Mouse (Mus musculus) ES-Bruce4 (cell line): Measurements from ENCODE around the gene Cib3.

ENCODE experiments used
- EP300 ChIP-seq: IDR thresholded peaks from 2 replicates; pipeline ENCODE4 v1.6.1; 2011; ENCODE audit warnings: low read depth, low read length; ENCODE audit not compliant: insufficient read depth
- POLR2A ChIP-seq: IDR thresholded peaks from one replicate; pipeline ENCODE4 v1.8.1; 2011; ENCODE audit warnings: low read length; ENCODE audit not compliant: insufficient read depth

DNA sequence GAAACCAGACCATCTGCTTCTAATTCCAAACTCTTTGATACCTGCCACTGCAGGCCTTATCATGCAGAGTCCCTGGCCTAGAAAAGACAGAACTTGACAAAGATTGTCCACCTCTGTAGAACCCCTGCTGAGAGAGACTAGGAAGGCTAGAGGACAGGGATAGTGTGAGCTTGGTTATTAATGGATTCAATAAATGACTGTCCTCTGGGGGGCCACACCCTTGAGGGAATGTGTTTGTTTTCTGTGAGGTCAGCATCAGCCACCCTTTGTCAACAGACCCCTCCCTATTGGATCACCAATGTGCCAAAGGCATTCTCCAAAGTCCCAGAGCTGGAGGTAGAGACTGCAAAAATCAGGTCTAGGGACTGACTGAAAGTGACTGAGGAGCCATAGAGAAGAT lies 20.6 kb downstream of the Cib3 start:
- no peak for TF ChIP-seq EP300
- TF ChIP-seq POLR2A: no peak
